19 mouse cellular contexts compared by ENCODE assay signal in genomic region chr11:69463996-69464395, GRCm38 (mm10).
"Had no signal": no experiment of that assay in that cellular context is flagged by ENCODE, and none has a peak within 500 bp of the region (broad histone marks: within the 10 kb centered on the region; RNA-seq: fewer than 3 reads in every experiment).

No protein-coding gene starts in this region.

- DNase-seq: kidney, adult 9 months; kidney, postnatal 36 days; layer of hippocampus, adult 9-11 months; layer of hippocampus, postnatal 36 days; liver; liver, embryonic 13.5 days; liver, postnatal 0 days; lung, postnatal 14 days; retina, postnatal 1 day; spleen, adult 18-20 months; thymus, adult 2 months; thymus, postnatal 25 days had no signal

- H3K4me1 ChIP-seq: limb, embryonic 12.5 days; lung, embryonic 15.5 days; midbrain, embryonic 15.5 days; neural tube, embryonic 12.5 days had no signal

- H3K27ac ChIP-seq: kidney, postnatal 0 days; limb, embryonic 12.5 days; liver, embryonic 13.5 days; lung, embryonic 15.5 days; macrophage; midbrain, embryonic 15.5 days; neural tube, embryonic 12.5 days had no signal

- H3K4me3 ChIP-seq: limb, embryonic 12.5 days; liver, embryonic 13.5 days; lung, embryonic 15.5 days; megakaryocyte, embryonic 14.5 days; midbrain, embryonic 15.5 days; neural tube, embryonic 12.5 days had no signal
